Mouse (Mus musculus) intestine, embryonic 15.5 days (tissue): ENCODE data around the gene Gltpd2. TPM values are rescaled to one million over a fixed set of nuclear protein-coding genes. Genes with fewer than 3 reads are reported as not detected.

Experiments used
- ATAC-seq: fragments of 200-750 bp; cut with Nextera tagmentation; 2 replicates; pipeline ENCODE4 v1.8.0; 2017; ENCODE audit warnings: moderate TSS enrichment, moderate library complexity
- H3K27ac ChIP-seq: fragments of 300-500 bp; sonication (generic); 2 replicates; pipeline ENCODE4 v1.5.1; 2015; ENCODE audit warnings: mild to moderate bottlenecking, inconsistent platforms
- H3K27me3 ChIP-seq: fragments of 300-500 bp; sonication (generic); replicated peaks from 2 replicates; pipeline ENCODE4 v1.6.1; 2015; ENCODE audit warnings: inconsistent platforms
- H3K36me3 ChIP-seq: fragments of 300-500 bp; sonication (generic); 2 replicates; pipeline ENCODE4 v1.6.1; 2015; ENCODE audit warnings: inconsistent platforms
- H3K4me1 ChIP-seq: fragments of 300-500 bp; sonication (generic); replicated peaks from 2 replicates; pipeline ENCODE4 v1.6.1; 2015; ENCODE audit warnings: inconsistent platforms
- H3K4me2 ChIP-seq: fragments of 300-500 bp; sonication (generic); replicated peaks from 2 replicates; pipeline ENCODE4 v1.6.1; 2015; ENCODE audit warnings: mild to moderate bottlenecking, inconsistent platforms
- H3K4me3 ChIP-seq: fragments of 300-500 bp; sonication (generic); replicated peaks from 2 replicates; pipeline ENCODE4 v1.5.1; 2015; ENCODE audit warnings: inconsistent platforms
- H3K9ac ChIP-seq: fragments of 300-500 bp; sonication (generic); 2 replicates; pipeline ENCODE4 v1.6.1; 2015; ENCODE audit warnings: inconsistent platforms
- H3K9me3 ChIP-seq: fragments of 300-500 bp; sonication (generic); 2 replicates; pipeline ENCODE4 v1.6.1; 2016; ENCODE audit warnings: inconsistent platforms
- WGBS: fragments of 180-500 bp; shearing (Covaris S2); methylation state at CpG from one replicate; pipeline ENCODE4 v1.1.7; 2015; 5-methylcytosine and 5-hydroxymethylcytosine counted together
- polyA plus RNA-seq: library from polyadenylated mRNA; unstranded; fragments of >200 nt; fragmentation: Nextera tagmentation; extraction: Ambion mirVana; gene quantifications from 2 replicates; pipeline ENCODE4 v1.2.1, GENCODE M21; 2015

Gene Gltpd2
- polyA plus RNA-seq, 1 experiment from 2014 or later, result 1.5 TPM

- H3K4me1 ChIP-seq, result peaks cover 5% of the 10 kb centered on the region; the same call in 1 of the 2 replicates
- H3K4me2 ChIP-seq, result peak within 1 kb of the TSS; percentile 50
- ATAC-seq, result peak; percentile 90
- H3K27me3 ChIP-seq, result no peaks in the 10 kb centered on the region
- H3K27ac ChIP-seq, result peak within 1 kb of the TSS; percentile 85
- WGBS, result 49% methylated on average over 9 of the region's 9 CpGs
- H3K4me3 ChIP-seq, result peak within 1 kb of the TSS; percentile 40
- H3K36me3 ChIP-seq, result no peaks in the 10 kb centered on the region
- H3K9me3 ChIP-seq, result no peaks in the 10 kb centered on the region
- peak within 1 kb of the TSS; percentile 51 for H3K9ac ChIP-seq
These were observed 14.0 kb upstream of the Gltpd2 start, which contains the start of gene Tm4sf5 for GRCm38 (mm10) chr11:70504970-70505369. Gene Tm4sf5, plus strand, starts transcription at chr11:70505244.

GRCm38 (mm10) chr11:70506385-70506784 is 12.6 kb upstream of the Gltpd2 start:
- peak overlapping the region; percentile 50 for H3K4me2 ChIP-seq
- H3K27me3 ChIP-seq, result no peaks in the 10 kb centered on the region
- no peak overlapping the region for H3K9ac ChIP-seq
- no peaks in the 10 kb centered on the region for H3K9me3 ChIP-seq
- peak; percentile 35; the same call in 1 of the 2 replicates for ATAC-seq
- 0 out of 2 replicates have a peak overlapping the region, but pooled peaks have one; percentile 40 for H3K4me3 ChIP-seq
- WGBS, result 19% methylated on average over 4 of the region's 4 CpGs
- H3K36me3 ChIP-seq, result no peaks in the 10 kb centered on the region
- peaks cover 5% of the 10 kb centered on the region; the same call in 1 of the 2 replicates for H3K4me1 ChIP-seq
- H3K27ac ChIP-seq, result no peak overlapping the region

- Histone ChIP-seq H3K4me1 (peaks cover 5% of the 10 kb centered on the region; the same call in 1 of the 2 replicates), H3K4me3 (no peak overlapping the region), H3K27ac (no peak overlapping the region), H3K36me3 (no peaks in the 10 kb centered on the region), H3K9me3 (no peaks in the 10 kb centered on the region), H3K4me2 (no peak overlapping the region), H3K27me3 (no peaks in the 10 kb centered on the region), H3K9ac (no peak overlapping the region)
- ATAC-seq, result no peak
- 73% methylated on average over 7 of the region's 7 CpGs for WGBS
These were observed 12.0 kb upstream of the Gltpd2 start for GRCm38 (mm10) chr11:70506962-70507515.

- Histone ChIP-seq H3K27ac (no peak overlapping the region), H3K9ac (no peak overlapping the region), H3K9me3 (no peaks in the 10 kb centered on the region), H3K4me3 (no peak overlapping the region), H3K27me3 (no peaks in the 10 kb centered on the region), H3K4me2 (peak overlapping the region; percentile 37; the same call in 1 of the 2 replicates), H3K36me3 (no peaks in the 10 kb centered on the region), H3K4me1 (peaks cover 5% of the 10 kb centered on the region; the same call in 1 of the 2 replicates)
- ATAC-seq, result no peak
- 15% methylated on average over 19 of the region's 19 CpGs for WGBS
These were observed 9.0 kb upstream of the Gltpd2 start for GRCm38 (mm10) chr11:70509753-70510564.

- H3K4me2 ChIP-seq, result no peak overlapping the region
- no peak for ATAC-seq
- WGBS, result 66% methylated on average over 2 of the region's 2 CpGs
These were observed 7.8 kb upstream of the Gltpd2 start for GRCm38 (mm10) chr11:70511242-70511641.

DNA sequence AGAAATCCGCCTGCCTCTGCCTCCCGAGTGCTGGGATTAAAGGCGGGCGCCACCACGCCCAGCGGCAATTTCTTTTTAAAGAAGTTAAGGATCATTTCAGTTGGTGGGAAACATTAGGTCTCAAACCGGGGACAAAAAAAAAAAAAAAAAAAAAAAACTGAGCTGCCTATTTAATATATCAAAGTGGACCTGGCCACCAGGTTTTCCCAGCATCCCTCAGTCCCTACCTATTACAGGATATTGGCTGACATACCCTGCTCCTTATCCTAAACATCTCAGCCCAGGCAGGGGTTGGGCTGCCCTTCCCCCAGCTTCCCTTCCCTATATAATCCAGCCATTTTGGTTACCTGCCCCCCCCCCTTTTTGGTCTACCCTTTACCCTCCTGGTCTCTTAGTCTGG is 7.2 kb upstream of the Gltpd2 start:
- H3K4me3 ChIP-seq, result no peak overlapping the region
- WGBS, result 93% methylated on average over 7 of the region's 7 CpGs
- H3K27me3 ChIP-seq, result no peaks in the 10 kb centered on the region
- peaks cover 5% of the 10 kb centered on the region; the same call in 1 of the 2 replicates for H3K4me1 ChIP-seq
- no peaks in the 10 kb centered on the region for H3K9me3 ChIP-seq
- H3K36me3 ChIP-seq, result no peaks in the 10 kb centered on the region
- no peak for ATAC-seq
- no peak overlapping the region for H3K27ac ChIP-seq
- no peak overlapping the region for H3K4me2 ChIP-seq
- no peak overlapping the region for H3K9ac ChIP-seq

More at GRCm38 (mm10) chr11:70511242-70511641, 7.8 kb upstream of the Gltpd2 start:
- Histone ChIP-seq H3K4me3 (no peak overlapping the region), H3K9me3 (no peaks in the 10 kb centered on the region), H3K4me1 (peaks cover 5% of the 10 kb centered on the region; the same call in 1 of the 2 replicates), H3K27me3 (no peaks in the 10 kb centered on the region), H3K36me3 (no peaks in the 10 kb centered on the region), H3K9ac (no peak overlapping the region), H3K27ac (no peak overlapping the region)

DNA sequence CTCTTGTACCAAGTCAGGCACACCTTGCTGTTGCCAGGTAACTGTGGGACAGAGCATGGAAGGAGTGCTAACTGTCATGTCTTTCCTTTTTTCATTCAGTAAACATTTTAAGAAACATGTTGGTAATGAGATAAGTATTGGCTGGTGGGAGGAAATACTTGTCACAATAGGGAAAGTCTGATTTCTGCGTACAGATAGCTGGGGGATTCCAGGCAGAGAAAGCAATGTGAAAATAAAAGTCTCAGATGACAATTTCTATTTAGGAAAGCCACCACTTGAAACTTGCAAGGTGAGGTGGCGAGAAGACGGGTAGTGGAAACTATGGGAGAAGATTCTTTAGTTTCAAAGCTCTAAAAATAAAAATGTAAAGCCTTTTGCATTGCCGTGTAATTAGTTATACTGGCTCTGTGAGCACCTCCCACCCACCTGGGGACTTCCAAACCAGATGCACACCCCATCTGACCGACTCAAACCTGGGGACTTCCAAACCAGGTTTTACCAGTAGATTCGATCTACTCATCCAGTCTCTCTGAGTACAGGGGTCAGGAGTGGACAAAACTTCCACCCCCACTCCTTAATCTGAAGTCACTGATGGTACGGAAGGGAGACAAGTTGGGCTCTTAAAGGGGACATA is 6.2 kb upstream of the Gltpd2 start:
- H3K27ac ChIP-seq, result no peak overlapping the region
- no peak overlapping the region for H3K9ac ChIP-seq
- H3K4me1 ChIP-seq, result peaks cover 5% of the 10 kb centered on the region; the same call in 1 of the 2 replicates
- H3K4me3 ChIP-seq, result no peak overlapping the region
- WGBS, result 82% methylated on average over 7 of the region's 7 CpGs
- H3K9me3 ChIP-seq, result no peaks in the 10 kb centered on the region
- H3K36me3 ChIP-seq, result no peaks in the 10 kb centered on the region
- ATAC-seq, result no peak
- H3K4me2 ChIP-seq, result no peak overlapping the region
- H3K27me3 ChIP-seq, result no peaks in the 10 kb centered on the region

- ATAC-seq, result no peak
- Histone ChIP-seq H3K27me3 (no peaks in the 10 kb centered on the region), H3K4me3 (no peak overlapping the region), H3K4me1 (peaks cover 5% of the 10 kb centered on the region; the same call in 1 of the 2 replicates), H3K36me3 (no peaks in the 10 kb centered on the region), H3K9me3 (no peaks in the 10 kb centered on the region), H3K27ac (no peak overlapping the region), H3K4me2 (no peak overlapping the region), H3K9ac (no peak overlapping the region)
- 57% methylated on average over 11 of the region's 11 CpGs for WGBS
These were observed 5.5 kb upstream of the Gltpd2 start for GRCm38 (mm10) chr11:70513520-70513919.

GRCm38 (mm10) chr11:70514288-70514687 is 4.7 kb upstream of the Gltpd2 start, which contains the start of gene Vmo1:
Gene Vmo1, minus strand, starts transcription at chr11:70514616.
- no peak within 1 kb of the TSS for H3K27ac ChIP-seq
- H3K4me2 ChIP-seq, result no peak within 1 kb of the TSS
- no peaks in the 10 kb centered on the region for H3K36me3 ChIP-seq
- no peak within 1 kb of the TSS for H3K4me3 ChIP-seq
- 86% methylated on average over 7 of the region's 7 CpGs for WGBS
- peaks cover 11% of the 10 kb centered on the region for H3K4me1 ChIP-seq
- H3K27me3 ChIP-seq, result no peaks in the 10 kb centered on the region
- no peak within 1 kb of the TSS for H3K9ac ChIP-seq
- no peak for ATAC-seq
- H3K9me3 ChIP-seq, result no peaks in the 10 kb centered on the region

GRCm38 (mm10) chr11:70516352-70516751 is 2.6 kb upstream of the Gltpd2 start:
- no peaks in the 10 kb centered on the region for H3K36me3 ChIP-seq
- H3K27me3 ChIP-seq, result no peaks in the 10 kb centered on the region
- no peak overlapping the region for H3K27ac ChIP-seq
- 22% methylated on average over 2 of the region's 2 CpGs for WGBS
- no peaks in the 10 kb centered on the region for H3K9me3 ChIP-seq
- H3K4me3 ChIP-seq, result no peak overlapping the region
- no peak overlapping the region for H3K4me2 ChIP-seq
- no peak overlapping the region for H3K9ac ChIP-seq
- ATAC-seq, result no peak
- peaks cover 17% of the 10 kb centered on the region for H3K4me1 ChIP-seq

GRCm38 (mm10) chr11:70518436-70518835 is 560 bp upstream of the Gltpd2 start:
- Histone ChIP-seq H3K36me3 (no peaks in the 10 kb centered on the region), H3K9me3 (no peaks in the 10 kb centered on the region), H3K27me3 (no peaks in the 10 kb centered on the region), H3K9ac (no peak overlapping the region), H3K27ac (no peak overlapping the region), H3K4me2 (no peak overlapping the region), H3K4me1 (peaks cover 17% of the 10 kb centered on the region), H3K4me3 (no peak overlapping the region)
- WGBS, result 61% methylated on average over 1 of the region's 1 CpGs
- no peak for ATAC-seq

DNA sequence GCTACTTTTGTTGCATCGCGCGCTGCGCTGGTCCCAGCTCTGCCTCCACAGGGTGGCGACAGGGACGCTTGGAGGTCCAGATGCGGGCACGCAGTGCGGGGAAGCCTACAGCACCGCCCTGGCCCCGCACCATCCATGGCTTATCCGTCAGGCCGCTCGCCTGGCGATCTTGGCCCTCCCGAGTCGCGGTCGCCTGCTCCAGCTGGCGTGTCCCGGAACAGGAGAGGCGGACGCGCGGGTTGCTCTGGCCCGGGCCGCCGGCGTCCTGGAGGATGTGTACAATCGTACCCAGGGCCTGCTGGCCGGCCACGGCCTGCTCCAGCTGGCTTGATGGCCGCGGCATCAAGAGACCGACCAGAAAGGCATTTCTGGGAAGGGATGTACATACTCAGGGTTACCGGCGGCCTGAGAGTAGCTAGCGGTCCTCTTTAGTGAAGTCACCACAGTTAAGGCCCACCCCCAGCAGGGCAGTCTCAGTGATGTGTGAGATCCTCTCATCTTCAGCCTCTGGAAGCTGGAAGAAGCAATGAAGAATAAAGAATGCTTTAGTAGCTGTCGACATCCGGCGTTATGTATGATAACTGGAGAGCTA is 1.3 kb downstream of the Gltpd2 start:
- H3K36me3 ChIP-seq, result no peaks in the 10 kb centered on the region
- H3K27ac ChIP-seq, result peak overlapping the region; percentile 83
- H3K27me3 ChIP-seq, result no peaks in the 10 kb centered on the region
- peak overlapping the region; percentile 64 for H3K4me2 ChIP-seq
- peak overlapping the region; percentile 35 for H3K4me3 ChIP-seq
- H3K9ac ChIP-seq, result peak overlapping the region; percentile 61
- ATAC-seq, result peak; percentile 34
- H3K9me3 ChIP-seq, result no peaks in the 10 kb centered on the region
- WGBS, result 15% methylated on average over 41 of the region's 41 CpGs
- peaks cover 17% of the 10 kb centered on the region for H3K4me1 ChIP-seq
